In the genomic region with DNA sequence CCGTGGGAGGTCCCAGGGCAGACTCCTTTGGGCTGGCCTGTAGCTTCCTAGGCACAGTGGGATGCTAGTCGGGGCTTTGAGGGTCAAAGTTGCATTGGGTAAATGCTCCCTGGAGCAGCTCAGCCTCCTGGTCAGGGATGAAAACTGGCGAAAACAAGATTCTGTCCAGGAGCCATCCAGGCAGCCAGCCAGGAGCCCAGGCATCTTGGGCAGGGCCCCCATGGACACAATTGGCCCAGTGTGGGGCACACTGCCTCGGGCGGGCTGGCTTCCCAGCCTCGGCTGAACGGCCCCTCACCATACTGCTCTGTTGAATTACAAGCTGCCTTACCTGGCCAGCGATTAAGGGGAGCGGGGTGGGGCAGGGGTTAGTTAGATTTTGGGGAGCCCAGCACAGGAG, we compare ENCODE assay signal across 10 mouse cellular contexts.
DNase-seq lines count a peak whose midpoint lies in the region; ATAC-seq and TF ChIP-seq lines count a peak whose summit lies in the region.
"Had no signal": no experiment of that assay in that cellular context is flagged by ENCODE, and none has a peak within 500 bp of the region (broad histone marks: within the 10 kb centered on the region; RNA-seq: fewer than 3 reads in every experiment).

No protein-coding gene starts in this region.

- H3K9me3 ChIP-seq in hindbrain, embryonic 14.5 days (ENCODE audit: control insufficient read depth, low read length): no peaks in the 10 kb centered on the region
- H3K9me3 ChIP-seq in hindbrain, embryonic 10.5 days: 0 out of 2 replicates have a peak, but pooled peaks cover 6% of the 10 kb centered on the region

- H3K4me3 ChIP-seq in hindbrain, embryonic 14.5 days (replicated peaks; ENCODE audit: low read length): no peak overlapping the region
- no peak overlapping the region for H3K4me3 ChIP-seq in hindbrain, embryonic 10.5 days
- no peak overlapping the region for H3K4me3 ChIP-seq in thymus, adult 2 months (ENCODE audit: control insufficient read depth, insufficient read depth, low read length)
- H3K4me3 ChIP-seq: neural tube, embryonic 13.5 days had no signal

- no peak for TF ChIP-seq CTCF in thymus, adult 2 months (IDR thresholded peaks at IDR 0.05; ENCODE audit: borderline replicate concordance, control insufficient read depth, extremely low read depth, insufficient read depth, low read length, poor library complexity)

- DNase-seq in hindbrain, embryonic 14.5 days (ENCODE audit: low spot score): no peak
- DNase-seq in hindbrain, embryonic 10.5 days (ENCODE audit: low spot score): no peak
- DNase-seq in NIH3T3 (ENCODE audit: low read depth): peak; percentile 22
- peak; percentile 54 for DNase-seq in brain, adult 2 months (ENCODE audit: low read depth, low spot score)
- DNase-seq in kidney, postnatal 36 days: peak; percentile 78 to 79
- DNase-seq in spleen, postnatal 4 days (ENCODE audit: low spot score in 2 of 2): no peak
- DNase-seq in thymus, adult 2 months: no peak

- H3K27ac ChIP-seq in hindbrain, embryonic 14.5 days: no peak overlapping the region
- H3K27ac ChIP-seq in hindbrain, embryonic 10.5 days: no peak overlapping the region
- no peak overlapping the region for H3K27ac ChIP-seq in thymus, adult 2 months (ENCODE audit: control insufficient read depth, insufficient read depth, low read length)
- H3K27ac ChIP-seq: liver, embryonic 14.5 days; neural tube, embryonic 13.5 days had no signal

- no peak overlapping the region for H3K4me2 ChIP-seq in hindbrain, embryonic 14.5 days (replicated peaks)
- H3K4me2 ChIP-seq: neural tube, embryonic 13.5 days had no signal

- WGBS in hindbrain, embryonic 14.5 days: 73% methylated on average over 9 of the region's 9 CpGs
- WGBS in hindbrain, embryonic 10.5 days: 74% methylated on average over 9 of the region's 9 CpGs
- 95% methylated on average over 9 of the region's 9 CpGs for WGBS in thymus, adult 2 months

- peak; percentile 40; the same call in 1 of the 2 replicates for ATAC-seq in hindbrain, embryonic 14.5 days (ENCODE audit: low FRiP score)
- ATAC-seq: intestine, postnatal 0 days had no signal

- no peak overlapping the region for H3K9ac ChIP-seq in hindbrain, embryonic 14.5 days
- H3K9ac ChIP-seq: liver, embryonic 14.5 days; neural tube, embryonic 13.5 days had no signal

- no peak for TF ChIP-seq POLR2A in thymus, adult 2 months (IDR thresholded peaks at IDR 0.05; ENCODE audit: control insufficient read depth, extremely low read depth, insufficient read depth, low read length, poor library complexity)

- 0 out of 2 replicates have a peak, but pooled peaks cover 10% of the 10 kb centered on the region for H3K4me1 ChIP-seq in hindbrain, embryonic 14.5 days (replicated peaks; ENCODE audit: control insufficient read depth, insufficient read depth, low read length)
- peaks cover 27% of the 10 kb centered on the region for H3K4me1 ChIP-seq in hindbrain, embryonic 10.5 days (replicated peaks)
- H3K4me1 ChIP-seq in thymus, adult 2 months (replicated peaks; ENCODE audit: control insufficient read depth, insufficient read depth, low read length): peaks cover 7% of the 10 kb centered on the region; the same call in 1 of the 2 replicates

- no peaks in the 10 kb centered on the region for H3K27me3 ChIP-seq in hindbrain, embryonic 14.5 days (ENCODE audit: control insufficient read depth, insufficient read depth, low read length)
- H3K27me3 ChIP-seq in hindbrain, embryonic 10.5 days (ENCODE audit: insufficient read depth, poor library complexity, severe bottlenecking): no peaks in the 10 kb centered on the region
- H3K27me3 ChIP-seq in thymus, adult 2 months (ENCODE audit: control insufficient read depth, insufficient read depth, low read length): no peaks in the 10 kb centered on the region
- H3K27me3 ChIP-seq: neural tube, embryonic 13.5 days had no signal

- no peaks in the 10 kb centered on the region for H3K36me3 ChIP-seq in hindbrain, embryonic 14.5 days (replicated peaks; ENCODE audit: control insufficient read depth, insufficient read depth)
- 0 out of 2 replicates have a peak, but pooled peaks cover 5% of the 10 kb centered on the region for H3K36me3 ChIP-seq in hindbrain, embryonic 10.5 days
- no peaks in the 10 kb centered on the region for H3K36me3 ChIP-seq in thymus, adult 2 months (ENCODE audit: control insufficient read depth, insufficient read depth, low read length)
- H3K36me3 ChIP-seq: neural tube, embryonic 13.5 days had no signal

Comparison
In these comparisons a context has a peak if more than half of its experiments do, and no peak if none do; other contexts are left out.
1. DNase-seq: peak in NIH3T3 (single experiment), brain, adult 2 months (single experiment) and kidney, postnatal 36 days (2 of 2); none in hindbrain, embryonic 14.5 days (single experiment), hindbrain, embryonic 10.5 days (single experiment), spleen, postnatal 4 days (0 of 2) and thymus, adult 2 months (single experiment).